Mouse (Mus musculus) kidney, adult 2 months (tissue): ENCODE data around the gene Ntm.

Experiments
- CTCF ChIP-seq: fragments of 200-500 bp; conservative IDR thresholded peaks from 2 replicates; pipeline ENCODE4 v1.5.1; 2011; ENCODE audit warnings: low read depth, mild to moderate bottlenecking, control low read depth, low read length, moderate library complexity, mixed read lengths; ENCODE audit not compliant: insufficient read depth, insufficient read length
- POLR2A ChIP-seq: fragments of 200-500 bp; IDR thresholded peaks from one replicate; pipeline ENCODE4 v1.6.1; 2011; ENCODE audit warnings: low read depth, low read length, control low read depth

- TF ChIP-seq CTCF: no peak
- no peak for TF ChIP-seq POLR2A
These were observed 739.9 kb downstream of the Ntm start for GRCm38 (mm10) chr9:29222915-29223545.
